Mouse (Mus musculus) liver, embryonic 14.5 days (tissue): Measurements from ENCODE around the gene Scrn1.

Experiments used
- CTCF ChIP-seq: IDR thresholded peaks from 2 replicates; pipeline ENCODE4 v1.5.1; 2016; ENCODE audit warnings: antibody characterized with exemption, low read depth, control low read depth
- EP300 ChIP-seq: IDR thresholded peaks from 2 replicates; pipeline ENCODE4 v1.6.1; 2016; ENCODE audit warnings: antibody characterized with exemption, low read depth

GRCm38 (mm10) chr6:54464926-54465325 is 101.4 kb downstream of the Scrn1 start:
- no peak for TF ChIP-seq CTCF
- TF ChIP-seq EP300, result no peak
